Mouse (Mus musculus) hindbrain, embryonic 12.5 days (tissue): ENCODE measurements around the gene Sesn2. TPM values are rescaled to one million over a fixed set of nuclear protein-coding genes. Genes with fewer than 3 reads are reported as not detected.
"Not testable (repeated sequence)": the region's sequence is repeated elsewhere in the genome, so short reads cannot be mapped to it uniquely, and the experiment has no call there.

Source experiments
- ATAC-seq: fragments of 200-750 bp; cut with Nextera tagmentation; 2 replicates; pipeline ENCODE4 v1.8.0; 2017; ENCODE audit warnings: moderate TSS enrichment; ENCODE audit not compliant: low FRiP score
- H3K27ac ChIP-seq: fragments of 300-500 bp; sonication (generic); 2 replicates; pipeline ENCODE4 v1.5.1; 2016; ENCODE audit warnings: mild to moderate bottlenecking
- H3K27me3 ChIP-seq: fragments of 300-500 bp; sonication (generic); 2 replicates; pipeline ENCODE4 v1.6.1; 2016; ENCODE audit warnings: mild to moderate bottlenecking
- H3K36me3 ChIP-seq: fragments of 300-500 bp; sonication (generic); 2 replicates; pipeline ENCODE4 v1.6.1; 2016; ENCODE audit warnings: mild to moderate bottlenecking
- H3K4me1 ChIP-seq: fragments of 300-500 bp; sonication (generic); 2 replicates; pipeline ENCODE4 v1.6.1; 2016
- H3K4me2 ChIP-seq: fragments of 300-500 bp; sonication (generic); replicated peaks from 2 replicates; pipeline ENCODE4 v1.6.1; 2016; ENCODE audit warnings: mild to moderate bottlenecking
- H3K4me3 ChIP-seq: fragments of 300-500 bp; sonication (generic); 2 replicates; pipeline ENCODE4 v1.5.1; 2016; ENCODE audit warnings: mild to moderate bottlenecking
- H3K9ac ChIP-seq: fragments of 300-500 bp; sonication (generic); 2 replicates; pipeline ENCODE4 v1.6.1; 2016; ENCODE audit warnings: mild to moderate bottlenecking, moderate library complexity
- H3K9me3 ChIP-seq: fragments of 300-500 bp; sonication (generic); replicated peaks from 2 replicates; pipeline ENCODE4 v1.6.1; 2016; ENCODE audit warnings: mild to moderate bottlenecking
- WGBS: fragments of 180-500 bp; shearing (Covaris S2); methylation state at CpG from one replicate; pipeline ENCODE4 v1.1.7; 2016; 5-methylcytosine and 5-hydroxymethylcytosine counted together
- polyA plus RNA-seq: library from polyadenylated mRNA; unstranded; fragments of >200 nt; fragmentation: Nextera tagmentation; extraction: Ambion mirVana; gene quantifications from 2 replicates; pipeline ENCODE4 v1.2.1, GENCODE M21; 2016

Sesn2 gene
- polyA plus RNA-seq, result 11.1 and 12.1 TPM in 2 replicates

DNA sequence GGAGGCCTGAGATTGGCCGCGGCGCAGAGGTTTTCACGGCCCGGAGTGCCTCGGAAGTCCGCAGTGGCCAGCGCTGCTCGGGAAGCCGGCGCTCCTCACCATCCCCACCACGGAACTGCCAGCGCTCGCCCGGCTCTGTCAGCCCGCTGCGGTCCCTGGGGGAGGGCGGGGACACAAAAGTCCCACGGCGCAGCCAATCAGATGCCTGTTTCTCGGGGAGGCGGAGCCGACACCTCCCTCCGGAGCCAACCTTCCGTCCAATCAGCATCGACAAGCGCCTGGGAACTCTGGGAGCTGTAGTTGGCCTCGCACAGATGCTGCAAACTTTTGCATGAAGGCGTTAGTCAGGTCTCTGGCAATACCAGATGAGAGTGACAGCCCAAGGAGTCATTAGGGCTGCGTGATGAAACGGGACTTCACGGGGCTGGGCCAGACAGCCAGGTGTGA is at the start of gene Sesn2:
Sesn2 (minus strand) TSS at position 150 of the 447 bp plus-strand sequence.
- Histone ChIP-seq H3K27me3 (peaks cover 6% of the 10 kb centered on the region; the same call in 1 of the 2 replicates), H3K27ac (peak within 1 kb of the TSS; percentile 70), H3K4me1 (peaks cover 16% of the 10 kb centered on the region; the same call in 1 of the 2 replicates)

DNA sequence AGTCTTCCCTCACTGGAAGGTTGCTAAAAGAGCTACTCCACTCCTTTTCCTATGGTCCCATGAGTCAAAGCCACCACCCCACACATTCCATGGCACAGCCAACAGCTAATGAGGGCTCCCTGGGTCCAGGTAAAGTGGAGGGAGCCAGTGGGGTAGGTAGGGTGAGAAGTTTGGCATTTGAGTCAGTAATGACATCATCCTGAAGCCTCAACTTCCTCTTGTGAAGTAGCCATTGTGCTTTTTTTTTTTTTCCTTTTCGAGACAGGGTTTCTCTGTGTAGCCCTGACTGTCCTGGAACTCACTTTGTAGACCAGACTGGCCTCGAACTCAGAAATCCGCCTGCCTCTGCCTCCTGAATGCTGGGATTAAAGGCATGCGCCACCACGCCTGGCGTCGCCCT is 45.2 kb upstream of the Sesn2 start:
- H3K27ac ChIP-seq, H3K4me2 ChIP-seq, H3K9ac ChIP-seq, ATAC-seq, H3K4me1 ChIP-seq, H3K27me3 ChIP-seq, H3K4me3 ChIP-seq, H3K9me3 ChIP-seq: not testable (repeated sequence)
- WGBS, result 94% methylated on average over 7 of the region's 7 CpGs
- H3K36me3 ChIP-seq, result peaks cover 41% of the 10 kb centered on the region

More for the DNA sequence above, at the start of gene Sesn2:
- Histone ChIP-seq H3K9ac (peak within 1 kb of the TSS; percentile 73), H3K4me2 (peak within 1 kb of the TSS; percentile 78), H3K9me3 (no peaks in the 10 kb centered on the region), H3K4me3 (peak within 1 kb of the TSS; percentile 69), H3K36me3 (no peaks in the 10 kb centered on the region)
- ATAC-seq, result peak; percentile 94
- under 1% methylated on average over 32 of the region's 32 CpGs for WGBS

DNA sequence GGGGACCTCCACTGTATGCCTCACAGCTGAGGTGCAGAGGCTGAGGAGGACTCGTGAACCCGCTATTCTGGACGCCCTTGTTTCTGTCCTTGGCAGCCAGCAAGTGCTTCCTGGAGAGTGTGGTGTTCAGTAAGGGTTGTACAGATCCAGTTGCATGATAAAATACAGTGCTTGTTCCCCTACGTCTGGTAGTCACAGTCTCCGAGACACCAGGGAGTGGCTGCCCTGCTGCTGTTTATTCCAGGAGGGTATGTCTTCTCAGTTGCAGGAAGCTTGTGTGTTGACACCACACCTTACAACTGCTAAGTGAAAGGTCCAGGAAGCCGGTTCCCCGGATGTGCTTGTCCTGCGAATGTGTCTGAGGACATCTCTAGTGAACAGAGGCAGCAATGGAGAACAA is 44.4 kb upstream of the Sesn2 start:
- Histone ChIP-seq H3K4me3 (no peak overlapping the region), H3K4me1 (no peaks in the 10 kb centered on the region), H3K36me3 (peaks cover 47% of the 10 kb centered on the region), H3K4me2 (no peak overlapping the region), H3K9me3 (no peaks in the 10 kb centered on the region), H3K9ac (no peak overlapping the region), H3K27ac (no peak overlapping the region), H3K27me3 (no peaks in the 10 kb centered on the region)
- WGBS, result 85% methylated on average over 8 of the region's 8 CpGs
- ATAC-seq, result no peak

DNA sequence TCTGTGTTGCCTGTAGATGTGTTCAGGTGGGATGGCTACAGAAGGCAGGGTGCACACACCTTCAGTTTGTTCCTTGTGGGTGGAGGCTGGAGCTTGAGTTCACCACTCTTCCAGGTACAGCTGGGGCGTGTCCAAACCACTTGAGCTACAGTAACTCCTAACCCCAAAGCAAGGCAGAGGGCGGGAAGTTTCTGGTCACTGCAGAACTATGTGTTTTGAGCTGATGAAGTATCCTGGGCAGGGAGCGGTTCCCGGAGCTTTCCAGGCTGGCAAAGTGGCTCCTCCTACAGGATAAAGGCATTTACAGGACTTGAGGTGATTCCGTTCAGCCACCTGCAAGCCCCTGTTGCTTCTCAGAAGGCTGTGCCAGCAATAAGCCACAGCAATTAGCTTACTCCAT is 43.9 kb upstream of the Sesn2 start:
- no peaks in the 10 kb centered on the region for H3K9me3 ChIP-seq
- WGBS, result 73% methylated on average over 5 of the region's 5 CpGs
- H3K4me1 ChIP-seq, result no peaks in the 10 kb centered on the region
- no peak for ATAC-seq
- H3K4me2 ChIP-seq, result no peak overlapping the region
- H3K9ac ChIP-seq, result no peak overlapping the region
- H3K4me3 ChIP-seq, result no peak overlapping the region
- no peak overlapping the region for H3K27ac ChIP-seq
- peaks cover 51% of the 10 kb centered on the region for H3K36me3 ChIP-seq
- H3K27me3 ChIP-seq, result no peaks in the 10 kb centered on the region

DNA sequence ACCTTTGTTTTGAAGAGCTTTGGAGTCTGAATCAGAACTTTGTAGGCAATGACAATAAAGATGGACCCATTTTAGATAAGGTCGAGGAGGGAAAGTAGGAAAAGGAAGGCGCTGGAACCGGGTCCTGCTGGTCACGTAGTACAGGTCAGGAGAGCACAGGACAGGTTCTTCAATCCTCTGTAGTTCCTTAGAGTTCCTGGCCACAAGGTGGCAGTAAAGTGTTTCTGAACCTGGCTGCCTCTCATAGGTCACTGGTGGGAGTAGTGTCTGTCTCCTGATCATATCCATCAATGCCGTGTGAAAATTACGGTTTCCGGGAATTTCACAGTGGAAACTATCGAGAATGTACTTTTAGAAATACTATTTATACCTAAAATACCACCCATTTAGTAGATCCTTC is 35.5 kb upstream of the Sesn2 start:
- Histone ChIP-seq H3K36me3 (peaks cover 86% of the 10 kb centered on the region), H3K4me1 (no peaks in the 10 kb centered on the region), H3K27me3 (no peaks in the 10 kb centered on the region), H3K9me3 (no peaks in the 10 kb centered on the region), H3K4me3 (no peak overlapping the region), H3K9ac (no peak overlapping the region), H3K27ac (no peak overlapping the region), H3K4me2 (no peak overlapping the region)
- 49% methylated on average over 8 of the region's 8 CpGs for WGBS
- no peak for ATAC-seq

DNA sequence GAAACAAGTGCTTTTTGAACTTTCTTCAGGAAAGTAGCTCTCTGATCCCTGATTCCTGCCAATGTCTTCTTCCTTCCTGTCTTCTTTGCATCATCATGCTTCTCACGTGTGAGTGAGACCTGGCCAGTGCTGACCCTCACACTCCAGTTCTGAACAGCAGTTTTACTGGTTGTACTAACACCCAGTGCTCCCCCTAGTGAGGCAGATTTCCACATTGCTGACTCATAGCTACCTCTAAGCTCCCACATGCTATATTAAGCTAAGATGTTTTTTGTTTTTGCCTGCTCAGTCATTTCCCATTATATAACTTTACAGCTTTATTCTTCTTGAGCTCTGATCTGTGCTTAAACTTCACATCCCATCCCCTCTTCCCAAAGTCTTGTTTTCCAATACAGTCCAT is 32.4 kb upstream of the Sesn2 start:
- Histone ChIP-seq H3K4me2 (no peak overlapping the region), H3K27ac (no peak overlapping the region), H3K9ac (no peak overlapping the region), H3K27me3 (no peaks in the 10 kb centered on the region), H3K36me3 (peaks cover 81% of the 10 kb centered on the region), H3K4me1 (peaks cover 1% of the 10 kb centered on the region; the same call in 1 of the 2 replicates), H3K9me3 (no peaks in the 10 kb centered on the region), H3K4me3 (no peak overlapping the region)
- no peak for ATAC-seq
- WGBS, result 62% methylated on average over 1 of the region's 1 CpGs

DNA sequence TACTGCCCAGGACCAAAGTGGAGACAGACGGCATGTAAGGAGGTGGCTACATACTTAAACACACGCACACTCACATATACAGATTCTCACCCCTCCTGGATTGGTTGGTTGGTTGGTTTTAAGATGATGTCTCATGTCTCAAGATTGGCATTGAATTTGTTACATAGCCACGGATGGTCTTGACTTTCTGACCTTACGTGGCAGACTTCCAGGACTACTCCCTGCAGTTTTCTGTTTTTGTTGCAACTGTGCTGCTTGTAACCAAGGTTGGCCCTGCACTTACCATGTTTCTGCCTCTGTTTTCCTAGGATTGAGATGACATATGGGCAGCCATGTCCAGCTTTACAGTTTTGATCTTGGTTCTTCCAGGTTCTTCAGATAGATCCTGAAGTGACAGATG is 31.1 kb upstream of the Sesn2 start:
- 94% methylated on average over 4 of the region's 4 CpGs for WGBS
- no peak for ATAC-seq
- Histone ChIP-seq H3K4me3 (no peak overlapping the region), H3K4me1 (peaks cover 14% of the 10 kb centered on the region), H3K9ac (no peak overlapping the region), H3K9me3 (no peaks in the 10 kb centered on the region), H3K4me2 (no peak overlapping the region), H3K27me3 (no peaks in the 10 kb centered on the region), H3K27ac (no peak overlapping the region), H3K36me3 (peaks cover 72% of the 10 kb centered on the region)

DNA sequence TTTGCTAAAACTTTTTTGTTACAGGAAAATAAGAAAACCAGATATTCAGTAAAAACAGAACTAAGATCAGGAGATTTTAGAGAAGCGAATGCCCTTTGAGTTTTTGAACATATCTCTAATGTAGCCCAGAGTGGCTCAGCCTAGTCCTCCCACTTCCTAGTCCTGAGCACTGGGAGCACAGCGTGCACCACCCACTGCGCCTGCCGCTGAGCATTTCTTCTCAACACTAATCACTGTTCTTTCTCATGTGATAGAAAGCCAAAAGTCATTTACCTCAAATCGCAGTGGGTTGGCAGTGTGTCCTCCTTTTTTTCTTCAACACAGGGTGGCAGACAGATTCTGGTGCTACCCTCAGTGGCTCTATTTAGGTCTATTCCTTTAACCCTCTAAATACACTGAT is 29.2 kb upstream of the Sesn2 start:
- H3K9me3 ChIP-seq, result no peaks in the 10 kb centered on the region
- no peak for ATAC-seq
- no peak overlapping the region for H3K4me2 ChIP-seq
- H3K4me1 ChIP-seq, result peaks cover 20% of the 10 kb centered on the region
- H3K36me3 ChIP-seq, result peaks cover 60% of the 10 kb centered on the region
- WGBS, result 93% methylated on average over 5 of the region's 5 CpGs
- H3K27ac ChIP-seq, result no peak overlapping the region
- H3K4me3 ChIP-seq, result no peak overlapping the region
- H3K9ac ChIP-seq, result no peak overlapping the region
- H3K27me3 ChIP-seq, result no peaks in the 10 kb centered on the region

DNA sequence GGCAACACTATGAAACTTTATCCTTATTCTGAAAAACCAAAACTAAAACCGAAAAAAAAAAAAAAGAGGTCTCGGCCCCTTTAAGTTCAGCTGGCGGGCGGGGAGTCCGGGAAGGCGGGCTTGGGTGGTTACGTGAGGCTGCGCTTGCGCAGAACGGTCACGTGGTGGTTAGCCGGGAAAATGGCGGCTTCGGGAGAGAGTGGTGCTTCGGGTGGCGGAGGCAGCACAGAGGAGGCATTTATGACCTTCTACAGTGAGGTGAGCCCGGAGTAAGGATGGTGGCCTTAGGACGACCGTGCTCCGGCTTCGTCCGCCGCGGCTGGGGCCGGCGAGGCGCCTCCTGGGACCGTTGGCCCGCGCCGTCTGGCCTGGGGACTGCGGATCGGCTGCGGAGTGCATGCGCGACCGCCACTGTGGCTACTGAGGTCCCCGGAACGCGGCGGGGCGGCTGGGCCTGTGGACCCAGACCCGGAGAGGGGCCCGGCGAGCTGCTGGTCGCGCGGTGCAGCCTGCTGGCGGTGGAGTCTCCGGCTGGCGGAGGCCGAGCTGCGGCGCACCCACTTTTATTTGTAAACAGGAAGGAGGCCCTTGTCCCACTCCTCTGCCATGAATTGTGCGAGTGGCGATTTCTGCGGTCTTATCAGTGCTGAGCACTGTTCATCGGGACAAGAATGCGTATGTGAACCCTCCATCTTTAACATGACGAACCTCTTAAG is 25.3 kb upstream of the Sesn2 start, which contains the start of gene Dnajc8:
Dnajc8 (plus strand) TSS at position 145 of the 716 bp plus-strand sequence.
- H3K4me1 ChIP-seq, result peaks cover 38% of the 10 kb centered on the region
- H3K9ac ChIP-seq, result peak within 1 kb of the TSS; percentile 94
- peaks cover 30% of the 10 kb centered on the region for H3K36me3 ChIP-seq
- ATAC-seq, result peak; percentile 71
- whole genome bisulfite sequencing, result under 1% methylated on average over 60 of the region's 60 CpGs
- no peaks in the 10 kb centered on the region for H3K27me3 ChIP-seq
- no peaks in the 10 kb centered on the region for H3K9me3 ChIP-seq
- peak within 1 kb of the TSS; percentile 98 for H3K4me3 ChIP-seq
- H3K27ac ChIP-seq, result peak within 1 kb of the TSS; percentile 74
- H3K4me2 ChIP-seq, result peak within 1 kb of the TSS; percentile 88

DNA sequence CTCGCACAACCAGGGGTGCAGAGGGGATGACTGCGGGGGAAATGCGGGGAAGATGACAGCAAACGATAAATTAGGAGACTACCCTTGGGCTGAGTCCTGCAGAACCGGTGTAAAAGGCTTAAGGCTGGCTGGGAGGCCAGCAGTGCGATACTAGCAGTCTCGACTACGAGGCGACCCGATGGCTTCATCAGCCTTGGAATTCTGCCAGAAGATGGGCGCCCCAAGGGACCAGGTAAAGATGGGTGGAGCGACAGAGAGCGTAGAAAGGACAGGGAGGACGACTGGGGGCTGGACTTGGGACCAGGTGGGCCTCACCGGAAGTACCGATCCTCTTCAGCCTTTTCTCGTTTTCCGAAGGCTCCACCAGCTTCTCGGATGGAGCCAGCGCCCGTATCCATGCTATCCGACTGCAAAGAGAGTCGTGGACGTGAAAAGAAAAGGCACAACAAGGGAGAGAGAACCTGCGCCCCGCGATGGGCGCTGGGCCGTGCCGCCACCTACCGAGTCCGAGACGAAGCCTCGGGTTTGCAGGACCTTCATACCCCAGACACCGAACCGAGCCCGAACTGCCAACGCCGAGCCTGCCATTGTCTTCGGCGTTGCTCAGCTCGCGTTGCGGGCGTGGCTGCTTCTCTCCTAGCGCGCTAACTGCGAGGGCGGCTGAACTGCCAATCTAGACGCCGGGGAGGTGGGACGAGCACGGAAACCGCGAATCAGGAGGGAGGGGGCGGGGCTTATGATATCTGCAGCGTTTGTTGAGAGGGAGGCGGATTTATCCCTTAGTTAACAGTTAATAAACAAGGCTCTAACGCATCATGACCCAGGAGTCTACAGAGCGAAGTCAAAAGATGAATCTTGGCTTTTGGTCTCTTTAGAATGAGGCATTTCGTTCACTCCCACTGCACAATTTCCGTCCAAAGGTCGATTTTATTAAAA is 22.9 kb upstream of the Sesn2 start, which contains the start of gene Atpif1:
Atpif1 (minus strand) TSS at position 679 of the 936 bp plus-strand sequence.
- WGBS, result under 1% methylated on average over 60 of the region's 63 CpGs
- Histone ChIP-seq H3K27me3 (no peaks in the 10 kb centered on the region), H3K4me1 (peaks cover 38% of the 10 kb centered on the region), H3K4me2 (peak within 1 kb of the TSS; percentile 82), H3K4me3 (peak within 1 kb of the TSS; percentile 74), H3K9ac (peak within 1 kb of the TSS; percentile 86), H3K36me3 (peaks cover 25% of the 10 kb centered on the region), H3K9me3 (no peaks in the 10 kb centered on the region), H3K27ac (peak within 1 kb of the TSS; percentile 95)
- peak; percentile 87 for ATAC-seq

DNA sequence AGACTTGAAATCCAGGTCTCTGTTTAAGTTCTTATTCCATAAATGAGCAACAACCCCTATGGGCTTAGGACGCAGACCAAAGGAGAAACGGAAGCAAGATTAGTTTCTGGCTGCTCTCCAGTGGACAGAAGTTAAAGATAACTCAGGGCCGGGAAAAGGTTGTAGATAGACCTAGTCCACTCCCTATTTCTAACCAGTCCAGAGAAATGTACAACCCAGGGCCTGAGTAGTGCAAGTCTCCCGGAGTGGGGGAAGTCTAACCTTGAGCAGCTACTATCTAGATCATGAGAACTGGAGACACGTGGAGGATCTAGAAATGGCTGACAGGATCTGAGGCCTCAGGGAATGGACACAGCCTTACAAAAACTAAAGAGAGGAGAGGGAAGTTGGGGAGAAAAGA is 22.2 kb upstream of the Sesn2 start:
- Histone ChIP-seq H3K27ac (peak overlapping the region; percentile 95), H3K4me3 (peak overlapping the region; percentile 74), H3K36me3 (peaks cover 20% of the 10 kb centered on the region), H3K27me3 (no peaks in the 10 kb centered on the region), H3K4me1 (peaks cover 34% of the 10 kb centered on the region), H3K9ac (peak overlapping the region; percentile 86), H3K9me3 (no peaks in the 10 kb centered on the region), H3K4me2 (peak overlapping the region; percentile 82)
- no peak for ATAC-seq
- 36% methylated on average over 5 of the region's 5 CpGs for WGBS
